Mouse (Mus musculus): ENCODE measurements around the gene Dnah3.

The Dnah3 gene

DNA sequence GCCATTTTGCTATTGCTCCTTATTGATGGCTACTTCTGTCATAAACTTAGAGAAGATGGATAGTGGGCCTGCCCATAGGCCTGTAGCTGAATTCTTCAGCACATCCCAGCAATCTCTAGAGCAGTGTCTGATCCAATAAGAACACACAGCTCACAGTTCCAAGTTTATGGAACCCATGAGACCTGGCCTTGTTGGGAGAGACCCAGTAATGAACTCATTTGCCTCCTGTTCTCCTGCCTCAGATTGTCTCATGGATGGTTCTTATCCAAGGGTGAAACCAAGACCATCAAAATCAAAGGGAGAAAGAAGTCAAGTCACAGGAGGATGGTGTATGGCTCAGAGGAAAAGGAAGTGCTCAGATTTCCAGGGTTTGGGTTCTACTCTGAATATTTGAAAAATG is 44.6 kb downstream of the Dnah3 start:
- DNase-seq = no peak

DNA sequence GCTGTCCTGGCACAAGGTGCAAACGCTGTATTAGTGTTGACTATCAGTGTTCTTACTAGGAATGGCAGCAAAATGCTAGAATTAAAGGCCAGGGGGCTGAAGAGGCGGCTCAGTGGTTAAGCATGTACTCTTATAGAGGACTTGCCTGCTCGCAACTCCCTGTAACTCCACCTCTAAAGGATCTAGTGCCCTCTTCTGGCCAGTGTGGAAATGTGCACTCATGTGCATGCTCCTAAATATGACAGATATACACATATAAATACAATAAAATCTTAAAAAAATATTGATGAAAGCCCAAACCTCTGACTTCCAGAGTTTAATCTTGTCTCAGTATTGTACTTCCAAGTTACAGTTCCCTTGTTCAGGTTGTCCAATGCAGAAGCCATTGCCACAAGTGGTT is 51.1 kb downstream of the Dnah3 start:
- DNase-seq = no peak

DNA sequence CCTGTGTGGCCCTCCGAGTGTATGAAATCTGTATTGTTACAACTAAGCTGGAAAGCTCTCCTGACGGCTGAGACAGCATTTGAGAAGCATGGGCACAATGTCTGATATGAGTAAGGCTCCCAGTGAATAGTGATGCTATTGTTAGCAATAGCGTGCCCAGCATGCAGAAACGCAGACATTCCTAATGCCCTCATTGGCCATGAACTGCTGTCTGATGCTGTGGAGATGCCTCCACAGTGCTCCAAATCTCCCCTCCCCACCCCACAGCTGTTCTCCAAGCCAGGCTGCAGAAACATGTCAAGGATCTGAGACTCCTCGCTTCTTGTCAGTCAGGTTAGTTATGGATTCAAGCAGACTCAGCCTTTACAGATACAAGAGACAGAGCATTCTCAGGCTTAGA is 58.7 kb downstream of the Dnah3 start:
- DNase-seq = peak; percentile 6

DNA sequence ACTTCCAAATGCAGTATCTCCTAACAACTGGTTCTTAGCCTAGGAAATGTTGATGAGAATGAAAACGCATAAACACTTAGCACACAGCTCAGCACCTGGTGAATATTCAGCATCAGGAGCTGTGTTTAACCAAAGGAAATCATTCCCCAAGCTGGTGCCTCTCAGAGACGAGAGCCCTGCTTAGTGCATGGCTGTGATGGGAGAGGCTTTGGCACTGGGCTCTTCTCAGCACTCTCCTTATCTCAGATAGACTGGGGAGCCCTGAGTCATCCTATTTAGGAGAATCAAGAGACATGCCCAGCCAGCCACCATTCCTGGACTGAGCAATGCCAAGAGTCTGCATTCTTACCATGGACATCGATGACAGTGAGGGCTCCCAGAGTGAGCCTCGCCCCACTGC is 60.1 kb downstream of the Dnah3 start:
- no peak for DNase-seq

DNA sequence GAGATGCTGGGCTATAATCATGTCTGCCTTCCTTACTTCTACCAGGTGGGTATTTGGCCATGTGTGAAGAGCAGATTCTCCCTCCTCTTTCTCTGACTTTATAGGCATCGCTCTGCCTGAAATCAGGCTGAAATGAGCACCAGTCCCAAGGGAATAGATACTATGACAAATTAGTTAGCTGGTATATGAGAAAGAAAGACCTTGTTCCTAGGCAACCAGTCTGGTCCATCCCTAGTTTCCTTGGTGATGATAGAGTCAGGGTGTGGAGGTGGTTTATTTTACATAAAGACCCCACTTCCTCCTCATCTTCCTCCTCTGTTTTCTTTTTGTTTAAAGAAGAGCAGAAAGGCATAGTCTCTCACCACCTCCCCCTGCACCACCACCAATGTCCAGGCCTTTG is 60.5 kb downstream of the Dnah3 start:
- DNase-seq = no peak

DNA sequence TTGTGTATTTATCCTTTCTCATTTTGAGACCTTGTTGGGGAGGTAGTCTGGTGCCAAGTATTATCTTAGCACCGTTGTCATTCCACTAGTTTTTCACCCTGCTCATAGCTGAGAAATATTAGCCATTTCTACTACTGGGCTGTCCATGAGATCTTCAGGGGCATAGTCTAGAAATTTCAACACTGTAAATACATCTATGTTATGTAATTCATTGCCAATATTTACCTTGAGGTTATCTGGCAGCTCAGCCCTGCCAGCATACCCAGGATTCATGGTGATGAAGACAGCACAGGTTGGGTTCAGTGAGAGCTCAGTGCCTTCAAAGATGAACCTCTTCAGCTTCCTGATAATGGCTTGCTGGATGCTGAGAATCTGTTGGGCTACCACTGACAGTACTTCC is 66.4 kb downstream of the Dnah3 start:
- DNase-seq = no peak

DNA sequence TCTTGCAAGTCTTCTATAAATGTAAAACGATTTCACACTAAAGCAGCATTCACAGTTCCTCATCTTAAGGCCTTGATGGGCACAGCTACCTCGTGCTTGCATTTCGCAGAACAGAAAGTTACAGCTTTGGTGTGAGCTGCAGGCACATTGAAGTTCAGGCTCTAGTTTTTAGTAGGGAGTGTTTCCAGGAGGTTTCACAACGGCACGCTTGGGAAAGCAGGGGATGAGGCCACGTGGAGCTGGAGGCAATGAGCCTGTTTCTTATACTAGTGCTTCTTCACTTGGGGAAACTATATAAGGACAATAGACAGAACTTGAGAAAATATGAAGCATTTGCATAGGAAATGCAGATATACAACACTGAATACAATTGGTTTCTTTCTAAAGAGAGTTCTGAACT is 98.0 kb downstream of the Dnah3 start:
- no peak for DNase-seq

DNA sequence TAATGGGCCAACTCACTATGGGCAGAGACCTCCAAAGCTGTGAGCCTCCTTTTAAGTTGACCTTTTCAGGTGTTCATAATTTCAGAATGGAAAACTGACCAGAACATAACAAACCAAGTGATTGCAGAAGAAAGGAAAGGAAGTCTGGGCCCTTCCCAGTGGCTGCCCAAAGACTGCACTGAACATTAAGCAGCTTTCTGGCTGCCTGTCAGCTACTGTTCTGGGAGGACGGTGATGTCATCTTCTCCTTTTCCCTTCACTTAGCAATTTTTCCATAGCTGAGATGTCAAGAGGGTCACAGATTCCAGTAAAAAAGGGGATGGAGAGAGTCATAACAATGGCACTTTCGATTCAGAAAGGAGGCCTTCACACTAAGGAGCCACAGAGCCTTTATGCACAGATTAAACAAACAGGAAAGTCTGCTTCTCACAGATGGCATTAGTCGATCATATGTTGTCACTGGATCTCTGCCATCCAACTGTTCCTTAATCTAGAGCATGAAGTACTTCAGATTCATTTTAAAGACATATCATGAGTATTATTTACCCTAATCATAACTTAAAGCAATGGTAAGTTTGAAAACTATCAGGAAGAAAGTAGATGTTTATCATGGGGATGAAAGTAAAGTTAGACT is 109.7 kb downstream of the Dnah3 start:
- DNase-seq = peak; percentile 9

DNA sequence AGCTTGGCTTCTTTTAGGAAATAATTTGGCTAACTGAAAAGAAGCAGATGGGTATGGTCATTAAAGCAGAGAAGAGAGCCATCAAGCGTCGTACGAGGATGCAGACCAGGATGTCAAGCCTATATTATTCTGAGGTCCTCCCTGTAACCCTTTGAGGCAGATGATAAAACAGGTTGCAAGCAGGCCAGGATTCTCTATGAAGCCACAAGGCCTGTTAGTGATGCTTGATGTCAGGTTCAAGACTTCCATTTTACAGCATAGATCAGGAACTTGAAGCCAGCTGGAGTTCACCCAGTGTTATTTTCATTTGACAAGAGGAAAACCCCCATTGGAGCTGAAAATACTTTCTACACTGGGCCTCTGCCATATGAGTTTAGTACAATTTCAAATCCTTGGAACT is 114.9 kb downstream of the Dnah3 start:
- no peak for DNase-seq

DNA sequence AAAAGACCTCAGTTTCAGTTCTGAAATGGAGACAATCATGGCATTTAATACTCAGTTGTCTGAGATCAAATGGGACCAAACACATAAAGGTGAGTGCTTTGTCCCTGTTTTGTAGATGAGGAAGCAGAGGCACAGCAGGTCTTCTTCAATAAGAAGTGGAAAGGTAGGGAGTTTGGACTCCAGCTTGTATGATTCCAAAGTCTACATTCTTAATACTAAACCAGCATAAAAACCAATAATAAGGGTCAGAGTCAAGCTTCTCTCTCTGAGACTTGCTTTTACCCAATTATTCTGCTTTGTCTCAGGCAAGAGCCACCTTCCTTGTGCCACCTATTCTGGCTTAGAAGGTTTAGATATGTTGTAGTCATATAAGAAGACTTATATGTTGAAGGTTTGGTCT is 116.5 kb downstream of the Dnah3 start:
- no peak for DNase-seq

DNA sequence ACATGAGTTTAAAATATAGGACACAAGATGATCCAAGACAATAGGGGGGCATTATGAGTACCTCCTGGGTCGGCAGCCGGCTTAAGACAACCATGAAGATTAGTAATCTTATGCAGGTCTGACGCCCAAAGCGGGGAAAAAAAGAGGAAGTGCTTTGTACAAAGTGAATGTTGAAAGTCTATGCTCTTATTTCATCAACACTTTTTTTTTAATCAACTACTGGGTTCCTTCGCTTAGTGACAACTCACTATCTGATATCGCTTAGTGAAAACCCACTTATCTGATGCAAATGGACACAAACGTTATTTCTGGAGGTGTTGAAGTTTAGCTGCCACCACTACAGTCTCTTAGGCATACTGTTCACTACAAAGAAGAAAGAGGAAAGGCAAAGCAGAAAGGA is 117.5 kb downstream of the Dnah3 start:
- no peak for DNase-seq

DNA sequence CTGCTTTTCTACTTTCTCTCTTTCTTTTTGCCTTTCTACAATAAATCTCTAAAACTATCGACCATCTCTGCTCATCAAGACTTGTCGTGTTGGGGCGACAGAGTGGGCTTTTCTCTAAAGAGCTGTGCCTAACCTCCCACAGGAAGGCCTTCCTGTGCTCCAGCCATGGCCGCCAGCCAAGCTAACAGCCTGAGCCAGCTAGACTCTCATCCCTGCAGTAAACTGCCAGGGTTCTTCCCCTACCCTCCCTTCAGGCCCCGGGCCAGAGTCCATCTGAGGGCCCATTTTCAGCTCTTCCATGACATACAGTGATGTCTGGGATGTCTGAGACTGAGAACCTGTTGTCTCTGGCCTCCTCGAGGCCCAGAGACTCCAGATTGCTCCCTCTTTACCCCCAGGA is 118.8 kb downstream of the Dnah3 start:
- peak; percentile 19 for DNase-seq

DNA sequence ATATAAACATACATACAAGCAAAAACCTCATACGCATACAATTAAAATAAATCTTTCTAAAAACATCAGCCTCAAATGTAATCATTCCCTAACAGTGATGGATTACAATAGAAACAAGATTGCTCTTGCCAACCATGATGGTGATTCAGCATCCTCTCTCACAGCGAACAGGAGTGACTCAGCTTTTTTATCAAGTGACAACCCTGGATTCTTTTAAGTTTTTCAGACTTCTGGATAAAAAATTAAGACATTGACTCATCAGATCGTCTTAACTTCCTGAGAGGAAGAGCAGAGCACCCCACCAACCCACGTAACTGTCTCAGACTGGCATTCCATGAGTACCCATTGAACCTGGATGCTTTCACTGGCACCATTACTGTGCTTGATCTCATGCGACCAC is 120.9 kb downstream of the Dnah3 start:
- DNase-seq = no peak

DNA sequence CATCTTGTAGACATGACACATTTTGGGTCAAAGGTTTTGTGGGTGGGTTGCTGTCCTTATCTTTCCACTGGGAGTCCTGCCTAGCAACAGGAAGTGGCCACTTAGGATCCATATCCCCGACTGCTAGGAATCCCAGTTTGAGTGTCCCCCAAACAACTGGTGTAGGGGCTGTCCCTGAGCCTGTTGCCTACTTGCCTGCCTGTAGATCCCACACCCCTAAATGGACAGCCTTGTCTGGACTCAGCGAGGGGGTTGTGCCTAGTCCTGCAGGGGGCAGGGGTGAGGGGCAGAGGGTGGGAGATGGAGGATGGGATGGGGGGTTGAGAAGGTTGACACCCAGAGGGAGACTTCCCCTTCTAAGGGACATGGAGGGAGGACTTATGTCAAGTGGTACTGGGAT is 125.8 kb downstream of the Dnah3 start:
- DNase-seq = no peak

DNA sequence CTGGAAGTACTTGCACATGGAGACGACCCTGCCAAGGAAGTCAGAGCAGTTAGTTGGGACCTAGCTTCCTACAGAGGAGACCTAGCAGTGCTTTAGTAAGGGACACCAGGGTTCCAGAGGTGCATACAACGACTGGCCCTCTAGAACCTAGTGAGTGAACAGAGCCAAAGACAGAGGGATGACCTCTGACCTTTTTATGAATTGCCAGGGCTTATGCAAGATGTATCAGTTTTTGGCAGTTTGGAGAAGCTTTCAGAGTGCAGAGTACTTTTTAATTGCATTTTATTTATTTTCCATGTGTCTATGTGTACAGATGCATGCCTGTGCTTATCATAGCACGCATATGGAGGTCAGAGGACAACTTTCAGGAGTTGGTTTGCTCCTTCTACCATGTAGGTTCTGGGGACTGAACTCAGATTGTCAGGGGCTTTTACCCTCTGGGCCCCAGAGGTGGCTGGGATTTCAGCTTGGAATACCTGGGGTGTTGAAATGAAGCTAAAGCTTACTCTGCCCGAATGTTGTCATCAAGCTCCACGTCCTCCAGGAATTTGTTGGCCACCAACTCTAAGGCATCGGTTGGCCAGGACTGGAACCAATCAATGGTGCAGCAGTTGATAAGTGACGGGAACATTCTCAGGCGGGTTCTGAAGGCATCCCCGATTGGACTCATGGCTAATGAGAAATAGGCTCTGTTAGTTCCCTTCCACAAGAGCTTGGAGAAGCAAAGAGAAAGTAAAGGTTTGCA is 129.3 kb downstream of the Dnah3 start:
- no peak for DNase-seq

DNA sequence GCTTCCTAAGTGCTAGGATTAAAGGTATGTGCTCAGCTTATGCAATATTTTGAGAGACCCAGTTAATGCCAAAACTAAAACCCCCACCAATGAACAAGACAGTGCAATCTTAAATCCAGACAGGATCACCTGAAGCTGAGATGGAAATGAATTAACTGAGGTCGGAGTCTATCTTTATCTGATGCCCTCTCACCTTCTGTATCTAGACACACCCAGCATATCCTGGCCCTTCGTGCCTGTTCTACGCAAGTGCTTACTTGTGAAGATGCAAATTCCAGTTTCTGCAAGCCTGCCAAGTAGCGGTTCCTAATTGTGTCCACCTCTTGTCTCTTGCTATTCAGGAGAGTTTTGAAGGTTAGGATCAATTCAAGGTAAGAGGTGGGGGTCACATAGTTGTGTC is 129.9 kb downstream of the Dnah3 start:
- no peak for DNase-seq

DNA sequence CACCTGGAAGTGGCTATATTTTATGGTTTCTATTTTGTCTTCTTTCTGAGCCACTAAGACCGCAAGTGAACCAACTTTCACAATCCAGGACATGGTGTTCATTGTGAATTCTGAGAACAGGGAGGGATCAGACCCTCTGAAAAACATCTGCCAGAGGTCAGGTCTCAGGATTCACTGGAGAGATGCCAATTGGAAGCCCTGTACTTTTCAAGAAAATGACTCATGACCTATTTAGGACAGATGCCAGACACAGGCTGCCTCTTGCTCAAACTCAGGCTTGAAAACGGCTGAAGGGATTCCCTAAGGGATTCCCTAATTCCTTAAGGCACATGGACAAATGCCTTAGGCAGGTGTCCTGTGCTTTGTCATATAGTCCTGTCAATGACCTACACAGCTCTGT is 134.0 kb downstream of the Dnah3 start:
- DNase-seq = no peak

DNA sequence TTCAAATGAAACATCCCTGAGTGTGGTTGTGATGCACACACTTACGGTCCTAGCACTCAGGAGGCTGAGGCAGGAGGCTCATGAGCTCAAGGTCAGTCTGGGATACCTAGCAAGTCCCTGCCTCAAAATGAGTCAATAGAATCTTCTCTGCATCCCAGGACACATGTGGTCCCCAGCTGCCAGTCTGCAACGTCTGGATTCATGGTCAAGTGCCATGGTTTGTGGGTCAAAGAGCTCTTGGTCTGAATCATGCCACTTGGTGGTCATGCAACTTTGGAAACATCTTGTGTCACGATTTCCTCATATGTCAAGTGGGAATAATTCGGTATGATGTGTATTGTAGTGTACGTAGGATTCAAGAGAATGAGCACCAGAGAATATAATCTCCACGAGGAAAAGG is 134.5 kb downstream of the Dnah3 start:
- no peak for DNase-seq

DNA sequence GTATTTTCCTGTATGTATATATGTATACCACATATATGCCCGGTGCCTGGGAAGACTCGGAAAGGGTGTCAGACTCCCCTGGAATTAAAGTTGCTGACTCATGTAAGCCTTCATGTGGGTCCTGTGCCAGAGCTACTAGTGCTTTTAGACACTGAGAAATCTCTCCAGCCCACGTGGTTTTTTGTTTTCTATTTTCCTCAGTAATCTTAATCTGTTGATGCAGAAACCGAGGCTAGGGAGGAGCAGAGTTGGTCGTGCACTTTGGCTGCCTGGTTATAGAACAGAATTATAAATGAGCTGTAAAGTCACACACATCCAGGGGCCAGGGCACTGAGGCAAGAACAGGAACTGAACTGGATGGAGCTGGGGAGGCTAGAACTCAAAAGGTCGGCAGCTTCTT is 135.1 kb downstream of the Dnah3 start:
- no peak for DNase-seq

DNA sequence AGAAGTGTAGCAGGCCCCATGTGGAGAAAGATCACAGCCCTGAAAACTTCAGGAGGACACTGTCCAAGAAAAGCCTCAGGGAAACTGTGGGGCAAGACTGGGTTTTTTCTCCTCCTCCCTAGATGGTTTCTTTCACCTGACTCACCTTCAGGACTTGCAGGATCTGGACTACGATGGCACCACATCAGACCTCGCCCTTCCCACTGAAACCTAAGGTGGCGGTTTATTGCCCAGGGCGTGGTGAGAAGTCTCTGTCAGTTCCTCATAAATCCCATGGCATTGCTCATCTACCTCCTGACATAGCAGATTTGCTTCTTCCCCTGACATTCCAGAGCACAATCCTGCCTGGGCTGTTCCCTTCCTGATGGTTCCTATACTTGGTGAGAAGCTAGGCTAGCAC is 135.6 kb downstream of the Dnah3 start:
- no peak for DNase-seq

DNA sequence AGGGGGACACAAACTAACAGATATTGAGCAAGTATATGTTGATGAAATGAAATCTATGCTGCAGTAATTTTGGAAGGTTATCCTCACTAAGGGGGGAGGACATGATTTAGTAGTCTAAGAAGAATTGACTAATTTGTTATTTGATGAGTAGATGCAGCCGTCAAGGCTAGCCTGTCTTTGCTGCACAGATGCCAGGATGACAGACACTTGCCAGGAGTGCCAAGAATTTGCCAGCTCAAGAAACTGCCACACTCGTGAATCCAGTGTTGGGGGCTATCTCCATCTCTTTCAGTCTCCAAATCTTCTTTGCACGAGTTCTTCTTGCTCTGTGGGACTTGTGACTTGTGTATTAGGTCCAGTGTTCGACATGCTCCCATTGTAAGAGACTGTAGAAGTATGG is 136.0 kb downstream of the Dnah3 start:
- DNase-seq = no peak

DNA sequence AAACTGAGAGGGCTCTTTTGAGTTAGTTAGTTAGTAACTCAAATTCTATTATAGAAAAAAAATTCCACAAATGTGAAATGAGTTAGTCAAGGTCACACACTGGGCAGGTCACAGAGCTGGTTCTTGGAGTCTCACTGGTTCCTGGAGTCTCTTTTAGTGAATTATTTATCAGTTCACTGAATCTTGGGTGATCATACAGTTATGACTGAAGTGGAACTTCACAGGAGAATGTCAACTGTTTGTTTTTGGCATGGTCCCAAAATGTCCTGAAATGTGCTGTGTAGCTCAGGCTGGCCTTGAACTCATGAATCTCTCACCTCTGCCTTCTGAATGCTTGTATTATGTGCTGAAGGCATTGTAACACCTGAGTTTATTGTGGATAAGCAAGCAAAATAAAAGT is 137.7 kb downstream of the Dnah3 start:
- no peak for DNase-seq

DNA sequence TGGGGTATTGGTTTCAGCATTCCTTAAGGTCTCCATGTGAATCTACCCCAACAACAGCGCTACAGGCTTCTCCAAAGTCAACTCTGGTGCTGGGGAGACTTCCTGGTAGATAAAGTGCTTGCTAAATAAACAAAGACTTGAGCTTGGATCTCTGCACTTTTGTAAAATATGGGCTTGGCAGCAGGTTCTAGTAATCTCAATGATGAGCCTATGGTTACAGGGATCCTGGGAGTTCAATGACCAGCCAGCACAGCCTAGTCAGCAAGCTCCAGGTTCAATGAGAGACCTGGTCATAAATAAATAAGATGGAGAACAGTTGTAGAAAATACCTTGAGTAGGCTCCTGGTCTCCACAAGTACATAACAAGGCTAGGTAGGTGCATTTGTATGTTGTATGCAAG is 141.0 kb downstream of the Dnah3 start:
- DNase-seq = no peak

DNA sequence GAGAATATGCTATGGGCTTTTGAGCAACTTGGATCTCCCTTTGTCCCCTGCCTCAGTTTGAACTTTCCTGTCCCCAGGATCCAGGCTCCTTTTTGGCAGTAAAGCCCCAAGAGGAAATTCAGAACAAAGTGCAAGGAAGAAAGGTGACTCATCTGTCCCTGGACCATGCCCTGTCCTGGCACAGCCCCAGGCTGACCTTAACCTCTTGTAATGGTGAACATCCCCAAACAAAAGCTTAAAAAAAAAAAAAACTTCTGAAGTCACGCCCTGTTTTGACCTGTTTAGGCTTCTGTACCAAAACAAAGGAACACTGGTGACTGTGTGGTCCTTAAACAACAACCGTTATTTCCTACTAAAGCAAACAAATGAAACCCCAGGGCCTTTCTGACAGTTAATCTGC is 153.5 kb downstream of the Dnah3 start:
- no peak for DNase-seq

DNA sequence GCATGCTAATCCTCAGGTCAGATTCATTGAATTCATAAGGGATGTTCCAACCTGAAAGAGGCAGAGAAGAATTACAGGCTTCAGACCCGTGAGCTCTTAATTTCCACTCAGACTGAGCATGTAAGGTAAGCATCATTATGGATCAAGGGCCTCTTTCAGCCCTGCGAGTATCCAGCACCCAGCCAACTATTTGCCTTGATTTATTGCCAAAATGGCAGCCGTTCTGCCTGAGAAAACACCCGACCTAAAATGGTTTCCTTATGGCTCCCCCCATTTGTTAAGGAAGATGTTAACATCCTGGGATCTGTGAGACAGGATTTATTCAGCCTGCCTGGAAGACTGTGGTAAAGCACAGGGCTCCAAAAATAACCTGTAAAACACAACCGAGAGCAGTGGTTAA is 158.0 kb downstream of the Dnah3 start:
- DNase-seq = no peak
